Mouse (Mus musculus): ENCODE measurements at regions not wholly inside any gene's neighbourhood (a gene's known extent, or its start where the extent isn't known, plus 50 kb on each side); places are given as distances from the start of the nearest gene placed in this dataset.

DNA sequence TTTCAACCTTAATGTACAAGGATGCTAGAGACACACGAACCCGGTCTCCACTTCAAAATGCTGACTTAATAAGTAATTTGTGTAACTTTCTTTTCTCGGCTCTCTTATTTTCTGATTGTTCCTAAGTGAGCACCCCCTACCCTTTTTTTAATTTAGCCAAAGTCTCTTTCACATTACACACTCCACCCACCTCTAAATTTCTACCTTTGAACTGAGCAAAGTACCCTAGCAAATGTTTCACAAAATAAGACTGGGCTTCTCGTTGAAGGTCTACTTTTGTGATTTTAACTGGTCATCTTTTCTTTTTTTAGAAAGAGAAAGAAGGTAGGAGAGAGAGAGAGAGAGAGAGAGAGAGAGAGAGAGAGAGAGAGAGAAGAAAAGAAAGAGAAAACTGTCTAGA lies 2888.4 kb upstream of the Gm7489 start:
- TF ChIP-seq CTCF (IDR thresholded peaks at IDR 0.05; ENCODE audit: low read depth, low read length): no peak
- TF ChIP-seq EP300 (IDR thresholded peaks at IDR 0.05; ENCODE audit: insufficient read depth, low read depth, low read length): no peak
- no peak for TF ChIP-seq POLR2A (IDR thresholded peaks at IDR 0.05; ENCODE audit: insufficient read depth, low read length)

Data from ES-Bruce4 (cell line).